25 mouse cellular contexts compared by ENCODE assay signal in genomic region chr10:19139234-19139633, GRCm38 (mm10).
"Had no signal": no experiment of that assay in that cellular context is flagged by ENCODE, and none has a peak within 500 bp of the region (broad histone marks: within the 10 kb centered on the region; RNA-seq: fewer than 3 reads in every experiment).

No protein-coding gene starts in this region.

- H3K4me2 ChIP-seq: intestine, embryonic 15.5 days; kidney, embryonic 15.5 days; limb, embryonic 12.5 days; limb, embryonic 15.5 days; liver, embryonic 12.5 days; liver, embryonic 15.5 days; lung, embryonic 15.5 days; midbrain, embryonic 12.5 days; neural tube, embryonic 12.5 days; neural tube, embryonic 15.5 days; stomach, embryonic 15.5 days had no signal

- H3K27me3 ChIP-seq: intestine, embryonic 15.5 days; kidney, embryonic 15.5 days; limb, embryonic 12.5 days; limb, embryonic 15.5 days; liver, embryonic 12.5 days; liver, embryonic 15.5 days; lung, embryonic 15.5 days; megakaryocyte, embryonic 14.5 days; midbrain, embryonic 12.5 days; neural tube, embryonic 12.5 days; neural tube, embryonic 15.5 days; stomach, embryonic 15.5 days had no signal

- H3K9me3 ChIP-seq: intestine, embryonic 15.5 days; kidney, embryonic 15.5 days; limb, embryonic 12.5 days; limb, embryonic 15.5 days; liver, embryonic 12.5 days; liver, embryonic 15.5 days; lung, embryonic 15.5 days; megakaryocyte, embryonic 14.5 days; midbrain, embryonic 12.5 days; neural tube, embryonic 12.5 days; neural tube, embryonic 15.5 days; stomach, embryonic 15.5 days had no signal

- H3K36me3 ChIP-seq: intestine, embryonic 15.5 days; kidney, embryonic 15.5 days; limb, embryonic 12.5 days; limb, embryonic 15.5 days; liver, embryonic 12.5 days; liver, embryonic 15.5 days; lung, embryonic 15.5 days; midbrain, embryonic 12.5 days; neural tube, embryonic 12.5 days; neural tube, embryonic 15.5 days; stomach, embryonic 15.5 days had no signal

- H3K4me1 ChIP-seq: intestine, embryonic 15.5 days; kidney, embryonic 15.5 days; limb, embryonic 12.5 days; limb, embryonic 15.5 days; liver, embryonic 12.5 days; liver, embryonic 15.5 days; lung, embryonic 15.5 days; midbrain, embryonic 12.5 days; neural tube, embryonic 12.5 days; neural tube, embryonic 15.5 days; stomach, embryonic 15.5 days had no signal

- H3K27ac ChIP-seq: intestine, embryonic 15.5 days; kidney, embryonic 15.5 days; limb, embryonic 12.5 days; limb, embryonic 15.5 days; liver, embryonic 12.5 days; liver, embryonic 15.5 days; lung, embryonic 15.5 days; midbrain, embryonic 12.5 days; neural tube, embryonic 12.5 days; neural tube, embryonic 15.5 days; stomach, embryonic 15.5 days had no signal

- DNase-seq: kidney, adult 11 months; kidney, adult 8-10 months; kidney, postnatal 10 days; kidney, postnatal 36 days; layer of hippocampus, postnatal 36 days; left cerebral cortex, postnatal 4 days; lung, adult 18-20 months; lung, postnatal 10 days; lung, postnatal 36 days; right cerebral cortex, adult 18-20 months; right cerebral cortex, postnatal 14 days; spleen, adult 18-20 months; thymus, postnatal 25 days had no signal

- ATAC-seq: intestine, embryonic 15.5 days; liver, embryonic 12.5 days had no signal

- H3K4me3 ChIP-seq: intestine, embryonic 15.5 days; kidney, embryonic 15.5 days; limb, embryonic 12.5 days; limb, embryonic 15.5 days; liver, embryonic 12.5 days; liver, embryonic 15.5 days; lung, embryonic 15.5 days; megakaryocyte, embryonic 14.5 days; midbrain, embryonic 12.5 days; neural tube, embryonic 12.5 days; neural tube, embryonic 15.5 days; stomach, embryonic 15.5 days had no signal

- H3K9ac ChIP-seq: intestine, embryonic 15.5 days; kidney, embryonic 15.5 days; limb, embryonic 12.5 days; limb, embryonic 15.5 days; liver, embryonic 12.5 days; liver, embryonic 15.5 days; lung, embryonic 15.5 days; midbrain, embryonic 12.5 days; neural tube, embryonic 12.5 days; neural tube, embryonic 15.5 days; stomach, embryonic 15.5 days had no signal
